Mouse (Mus musculus) bone marrow, adult 2 months (tissue): ENCODE data around the gene Gtpbp1. TPM values are rescaled to one million over a fixed set of nuclear protein-coding genes. Genes with fewer than 3 reads are reported as not detected.
A peak's percentile ranks its signal among the peaks of the same experiment; 100 is the strongest.

Experiments
- H3K27ac ChIP-seq: fragments of 200-500 bp; 2 replicates; pipeline ENCODE4 v1.5.1; 2012; ENCODE audit warnings: low read depth, mild to moderate bottlenecking, control low read depth, inconsistent platforms, low read length; ENCODE audit not compliant: control insufficient read depth, poor library complexity, insufficient read depth
- H3K4me1 ChIP-seq: fragments of 200-500 bp; 2 replicates; pipeline ENCODE4 v1.6.1; 2011; ENCODE audit warnings: low read length; ENCODE audit not compliant: control insufficient read depth, insufficient read depth
- H3K4me3 ChIP-seq: fragments of 200-500 bp; replicated peaks from 2 replicates; pipeline ENCODE3; 2011; ENCODE audit warnings: mild to moderate bottlenecking, low read depth, low read length, control low read depth; ENCODE audit not compliant: control insufficient read depth
- CTCF ChIP-seq: fragments of 200-500 bp; IDR thresholded peaks from 2 replicates; pipeline ENCODE4 v1.5.1; 2011; ENCODE audit warnings: low read length, control low read depth; ENCODE audit not compliant: control insufficient read depth, insufficient read depth
- POLR2A ChIP-seq: fragments of 200-500 bp; IDR thresholded peaks from 2 replicates; pipeline ENCODE4 v1.6.1; 2011; ENCODE audit warnings: low read depth, mild to moderate bottlenecking, control low read depth, low read length, borderline replicate concordance; ENCODE audit not compliant: control insufficient read depth
- WGBS: fragments of 180-500 bp; shearing (Covaris S2); methylation state at CpG from one replicate; pipeline ENCODE4 v1.1.7; 2018; 5-methylcytosine and 5-hydroxymethylcytosine counted together
- polyA plus RNA-seq: library from polyadenylated mRNA; stranded (reverse); fragments of >200 nt; gene quantifications from 2 replicates; pipeline ENCODE4 v1.2.4, GENCODE M21; 2011; ENCODE audit warnings: low replicate concordance; ENCODE audit not compliant: missing spikeins, insufficient read depth, insufficient read length

Gene Gtpbp1
- polyA plus RNA-seq, 1 experiment = 53.9 TPM

DNA sequence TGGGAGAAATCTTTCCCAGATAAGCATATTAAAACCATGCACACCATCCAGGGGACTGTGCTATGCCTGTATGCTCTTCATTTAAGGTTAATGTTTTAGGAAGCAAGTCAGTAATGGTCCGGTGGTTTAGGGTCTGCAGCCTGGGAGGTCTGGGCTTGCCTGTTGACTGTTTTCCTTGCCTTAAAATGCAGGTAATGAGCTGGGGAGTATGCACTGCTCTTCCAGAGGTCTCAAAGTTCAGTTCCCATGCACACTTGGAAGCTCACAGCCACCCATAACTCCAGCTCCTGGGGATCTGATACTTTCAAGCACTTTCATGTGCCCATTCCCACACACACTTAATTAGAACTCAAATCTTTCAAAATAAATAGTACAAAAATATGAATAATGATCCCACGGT, 5.9 kb downstream of the Gtpbp1 start:
- H3K4me1 ChIP-seq = peaks cover 8% of the 10 kb centered on the region; the same call in 1 of the 2 replicates
- WGBS = 85% methylated on average over 2 of the region's 2 CpGs
- no peak for TF ChIP-seq POLR2A
- TF ChIP-seq CTCF = no peak
- H3K27ac ChIP-seq = no peak overlapping the region
- no peak overlapping the region for H3K4me3 ChIP-seq

DNA sequence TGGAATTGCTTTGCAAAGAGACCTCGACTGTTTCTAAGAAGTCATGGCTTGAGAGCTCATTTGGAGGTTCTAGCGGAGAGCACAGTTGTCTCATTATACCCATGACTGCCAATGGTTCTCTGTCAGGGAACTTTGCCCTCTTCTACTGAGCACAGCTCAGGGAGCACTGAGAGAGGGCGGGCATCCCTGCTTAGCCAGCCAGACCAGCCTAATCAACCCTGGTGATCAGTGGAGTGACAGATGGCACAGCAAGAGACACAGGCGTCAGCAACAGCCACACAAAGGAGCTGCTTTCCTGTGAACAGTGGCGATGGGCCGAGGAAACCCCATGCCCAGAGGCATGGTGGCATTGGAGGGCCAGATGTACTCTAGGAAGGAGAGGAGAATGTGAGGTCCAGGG, 6.4 kb downstream of the Gtpbp1 start:
- Histone ChIP-seq H3K27ac (peak overlapping the region; percentile 50), H3K4me3 (no peak overlapping the region), H3K4me1 (peaks cover 8% of the 10 kb centered on the region; the same call in 1 of the 2 replicates)
- 76% methylated on average over 6 of the region's 6 CpGs for WGBS
- no peak for TF ChIP-seq POLR2A
- TF ChIP-seq CTCF = no peak

DNA sequence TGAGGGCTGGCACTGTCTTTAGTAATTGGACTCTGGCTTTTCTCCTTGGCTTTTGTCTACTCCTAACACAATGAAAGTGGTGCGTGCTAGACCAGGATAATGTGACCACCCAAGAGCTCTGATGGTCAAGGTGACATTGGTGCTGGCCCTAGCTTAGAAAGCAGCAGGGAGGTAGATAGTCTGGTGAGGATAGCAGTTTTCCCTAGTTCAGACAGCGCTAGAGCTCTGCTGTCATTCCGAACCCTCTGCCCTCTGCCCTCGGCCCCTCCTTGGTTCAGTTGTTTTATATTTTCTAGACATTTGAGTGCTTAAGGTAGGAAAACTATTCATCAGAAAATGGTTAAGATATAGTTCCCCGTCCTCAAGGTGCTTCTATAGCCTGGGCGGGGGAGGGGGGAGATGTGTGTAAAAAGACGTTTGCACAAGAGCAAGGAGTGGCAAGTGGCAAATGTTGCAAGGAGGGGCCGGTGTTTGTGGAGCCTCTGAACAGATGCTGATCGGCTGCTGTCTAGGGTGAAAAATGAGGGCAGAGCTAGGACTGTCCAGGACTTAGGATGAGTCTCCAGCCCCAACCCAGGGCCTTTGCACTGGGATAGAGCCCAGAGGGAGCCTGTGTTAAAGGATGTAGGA, 7.0 kb downstream of the Gtpbp1 start:
- Histone ChIP-seq H3K27ac (peak overlapping the region; percentile 84), H3K4me1 (peaks cover 8% of the 10 kb centered on the region; the same call in 1 of the 2 replicates), H3K4me3 (peak overlapping the region; percentile 41)
- 56% methylated on average over 9 of the region's 9 CpGs for WGBS
- TF ChIP-seq CTCF (no peak), POLR2A (no peak)

DNA sequence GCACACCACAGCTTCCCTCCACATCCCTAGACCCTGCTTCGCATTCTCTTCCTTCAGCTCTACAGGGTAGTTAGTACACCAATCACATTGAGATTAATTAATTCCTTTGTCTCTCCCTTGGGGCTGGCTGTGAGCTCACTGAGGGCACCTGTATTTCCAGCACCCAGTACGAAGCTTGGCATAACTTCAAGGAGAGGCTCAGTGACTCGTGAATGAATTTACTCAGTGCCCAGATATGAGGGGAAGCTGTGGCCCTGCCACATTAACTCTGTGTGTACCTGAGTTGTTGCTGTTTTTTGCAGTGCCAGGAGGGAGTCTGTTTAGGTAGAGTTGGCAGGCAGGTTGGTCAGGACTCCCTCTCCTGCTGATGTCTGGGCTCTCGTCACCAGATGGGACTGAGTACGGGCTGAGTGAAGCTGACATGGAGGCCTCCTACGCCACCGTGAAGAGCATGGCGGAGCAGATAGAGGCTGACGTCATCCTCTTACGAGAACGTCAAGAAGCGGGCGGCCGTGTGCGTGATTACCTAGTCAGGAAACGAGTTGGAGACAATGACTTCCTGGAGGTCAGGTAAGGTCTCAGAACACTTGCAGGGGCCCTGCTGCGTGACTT, 16.1 kb downstream of the Gtpbp1 start:
- TF ChIP-seq POLR2A (no peak), CTCF (no peak)
- Histone ChIP-seq H3K4me3 (no peak overlapping the region), H3K27ac (no peak overlapping the region), H3K4me1 (no peaks in the 10 kb centered on the region)
- 84% methylated on average over 17 of the region's 17 CpGs for WGBS

DNA sequence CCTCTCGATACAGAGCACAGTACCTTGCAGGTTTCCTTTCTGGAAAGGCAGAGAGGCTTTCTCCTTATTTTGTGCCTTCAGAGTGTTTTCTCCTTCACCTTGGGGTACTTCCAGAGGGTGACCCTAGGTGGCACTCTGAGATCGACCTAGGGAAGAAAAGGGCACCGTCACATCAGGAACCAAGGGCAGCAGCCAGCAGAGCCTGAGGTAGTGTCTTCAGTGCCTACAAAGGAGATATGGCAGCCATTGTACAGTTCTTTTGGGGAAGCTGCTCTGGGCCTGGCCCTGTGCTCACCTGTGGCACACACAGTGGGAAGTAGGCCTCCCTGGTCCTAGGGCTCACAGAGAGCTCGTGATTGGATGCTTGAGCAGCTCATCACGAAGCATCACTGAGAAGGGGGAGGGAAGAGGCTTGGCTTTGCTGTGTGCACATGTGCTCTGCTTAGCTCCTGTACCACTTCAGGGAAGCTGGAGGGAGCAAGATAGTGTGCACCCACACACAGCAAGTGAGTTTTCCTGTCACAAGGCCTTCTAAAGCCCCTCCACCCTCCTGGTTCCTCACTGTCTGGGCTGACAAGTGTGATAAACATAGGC, 17.7 kb downstream of the Gtpbp1 start:
- H3K4me1 ChIP-seq = no peaks in the 10 kb centered on the region
- no peak overlapping the region for H3K27ac ChIP-seq
- TF ChIP-seq POLR2A (no peak), CTCF (peak; percentile 36; the same call in 1 of the 2 replicates)
- H3K4me3 ChIP-seq = no peak overlapping the region
- WGBS = 87% methylated on average over 5 of the region's 5 CpGs

DNA sequence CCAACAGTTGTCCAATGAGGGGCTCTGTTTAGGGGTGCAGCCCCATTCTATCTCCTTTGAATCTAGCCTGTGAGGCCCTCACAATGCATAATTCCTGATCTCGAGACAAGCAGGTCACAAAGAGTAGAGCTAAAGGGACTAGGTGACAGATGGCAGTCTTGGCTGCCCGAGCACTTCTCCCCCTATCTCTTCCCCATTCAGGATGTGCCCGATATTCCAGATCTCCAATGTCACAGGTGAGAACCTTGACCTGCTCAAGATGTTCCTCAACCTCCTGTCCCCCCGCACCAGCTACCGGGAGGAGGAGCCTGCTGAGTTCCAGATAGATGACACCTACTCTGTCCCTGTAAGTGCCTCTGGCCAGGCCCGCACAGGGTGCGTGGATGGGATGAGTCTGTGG, 25.0 kb downstream of the Gtpbp1 start:
- no peak overlapping the region for H3K4me3 ChIP-seq
- no peaks in the 10 kb centered on the region; the same call in 1 of the 2 replicates for H3K4me1 ChIP-seq
- TF ChIP-seq CTCF (no peak), POLR2A (no peak)
- WGBS = 92% methylated on average over 7 of the region's 7 CpGs
- no peak overlapping the region for H3K27ac ChIP-seq

DNA sequence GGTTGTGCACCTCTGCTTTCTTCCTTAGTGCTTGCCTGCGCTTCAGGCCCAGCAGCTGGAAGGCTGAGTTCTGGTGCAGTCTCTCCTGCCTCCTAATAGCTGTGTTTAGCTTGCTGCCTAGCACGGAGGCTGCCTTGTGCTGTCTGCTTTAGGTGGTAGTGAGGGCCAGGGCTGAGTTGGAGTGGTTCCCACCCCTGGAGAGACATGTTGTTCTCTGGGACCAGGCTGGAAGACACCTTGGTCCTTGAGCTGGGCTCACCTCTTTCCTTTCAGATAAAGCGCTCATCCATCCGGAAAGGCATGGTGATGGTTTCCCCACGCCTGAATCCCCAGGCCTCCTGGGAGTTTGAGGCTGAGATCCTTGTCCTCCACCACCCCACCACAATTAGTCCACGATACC, 26.1 kb downstream of the Gtpbp1 start:
- TF ChIP-seq POLR2A (no peak), CTCF (no peak)
- no peak overlapping the region for H3K27ac ChIP-seq
- 94% methylated on average over 6 of the region's 6 CpGs for WGBS
- no peak overlapping the region for H3K4me3 ChIP-seq
- H3K4me1 ChIP-seq = no peaks in the 10 kb centered on the region; the same call in 1 of the 2 replicates

DNA sequence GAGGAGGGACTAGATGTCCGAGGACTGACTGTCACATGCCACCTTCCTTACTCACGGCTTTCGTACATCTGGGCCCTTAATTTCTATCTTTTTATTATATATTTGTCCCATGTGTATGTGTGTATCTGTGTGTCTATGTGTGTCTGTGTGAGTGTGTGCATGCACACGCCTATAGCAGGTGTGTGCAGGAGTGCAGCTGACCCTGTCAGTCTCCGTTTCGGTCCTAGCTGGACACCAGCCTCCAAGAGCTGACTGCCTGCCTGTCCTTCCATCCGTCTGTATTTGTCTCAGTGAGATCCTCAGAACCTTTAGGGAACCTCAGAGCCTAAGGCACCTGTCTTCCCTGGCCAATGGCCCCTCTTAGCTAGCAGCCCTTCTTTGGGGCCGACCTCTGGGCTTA, 29.6 kb downstream of the Gtpbp1 start:
- Histone ChIP-seq H3K27ac (peak overlapping the region; percentile 13; the same call in 1 of the 2 replicates), H3K4me3 (no peak overlapping the region), H3K4me1 (no peaks in the 10 kb centered on the region; the same call in 1 of the 2 replicates)
- 84% methylated on average over 8 of the region's 8 CpGs for WGBS
- TF ChIP-seq POLR2A (no peak), CTCF (no peak)

DNA sequence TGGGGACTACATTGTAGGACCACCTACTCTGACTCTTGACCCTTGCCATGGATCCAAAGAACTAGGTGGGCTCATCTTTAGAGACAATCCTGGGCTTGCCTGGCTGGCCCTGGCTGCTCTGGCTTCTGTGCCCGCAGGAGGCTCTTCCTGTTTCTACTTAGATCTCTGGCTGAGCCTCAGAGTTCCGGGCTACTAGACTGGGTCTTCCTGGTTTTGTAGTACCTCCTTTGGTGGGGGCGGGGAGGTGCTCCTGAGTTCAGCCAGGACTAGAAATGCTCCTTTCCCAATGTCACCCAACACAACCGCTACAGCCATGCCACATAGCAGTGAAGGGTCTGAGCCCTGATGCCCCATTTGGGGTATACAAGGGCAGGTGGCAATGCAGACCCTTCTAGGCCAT, 30.2 kb downstream of the Gtpbp1 start:
- peak overlapping the region; percentile 13; the same call in 1 of the 2 replicates for H3K27ac ChIP-seq
- TF ChIP-seq POLR2A = no peak
- no peaks in the 10 kb centered on the region; the same call in 1 of the 2 replicates for H3K4me1 ChIP-seq
- H3K4me3 ChIP-seq = no peak overlapping the region
- 43% methylated on average over 4 of the region's 4 CpGs for WGBS
